Comparison of ENCODE assay signal across 16 mouse cellular contexts in the genomic region with DNA sequence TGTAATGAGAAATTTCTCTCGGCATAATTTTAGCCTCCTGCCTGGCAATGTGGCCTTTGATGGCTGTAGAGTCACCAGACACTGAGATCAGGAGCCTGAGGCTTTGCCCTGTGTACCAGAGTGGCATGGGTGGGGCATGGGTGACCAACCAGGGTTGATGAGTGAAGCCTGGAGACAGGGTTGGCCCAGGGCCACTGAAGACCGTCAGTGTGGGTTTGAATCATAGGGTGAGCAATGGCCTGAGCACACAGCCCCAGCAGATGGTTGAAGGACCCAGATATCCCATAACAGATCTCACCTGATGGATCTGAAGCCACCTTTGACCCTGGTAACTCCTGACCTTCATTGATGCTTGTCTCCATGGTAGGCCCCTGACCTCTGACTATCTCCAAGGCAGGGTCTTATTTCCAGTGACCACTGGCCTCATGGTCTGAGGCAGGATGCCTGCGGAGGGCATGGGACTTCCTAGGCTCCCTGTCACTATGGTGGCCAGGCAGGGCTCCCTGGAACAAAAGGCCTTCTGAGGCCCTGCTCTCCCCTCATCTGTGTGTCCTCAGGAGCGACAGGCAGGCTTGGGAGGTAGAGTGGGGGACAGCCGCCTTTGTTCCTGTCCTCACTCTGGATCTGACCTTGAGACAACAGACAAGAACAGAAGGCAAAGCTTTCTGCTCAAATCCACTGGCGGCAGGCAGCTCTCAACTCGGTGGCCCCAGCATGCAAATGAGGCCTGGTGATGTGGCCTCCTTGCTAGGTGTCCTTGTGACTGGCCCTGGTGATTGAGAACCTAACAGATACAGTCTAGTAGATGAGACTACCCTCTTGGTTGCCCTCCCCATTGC. TPM values are rescaled to one million over a fixed set of nuclear protein-coding genes. Genes with fewer than 3 reads are reported as not detected.
DNase-seq lines count a peak whose midpoint lies in the region; ATAC-seq lines count a peak whose summit lies in the region.
"Had no signal": no experiment of that assay in that cellular context is flagged by ENCODE, and none has a peak within 500 bp of the region (broad histone marks: within the 10 kb centered on the region; RNA-seq: fewer than 3 reads in every experiment).

No protein-coding gene starts in this region.

- peak overlapping the region; percentile 64 for H3K27ac ChIP-seq in heart, embryonic 13.5 days (replicated peaks)
- no peak overlapping the region for H3K27ac ChIP-seq in liver, embryonic 12.5 days
- H3K27ac ChIP-seq: macrophage had no signal

- H3K27me3 ChIP-seq in heart, embryonic 13.5 days (replicated peaks), result peaks cover 8% of the 10 kb centered on the region
- peaks cover 60% of the 10 kb centered on the region for H3K27me3 ChIP-seq in liver, embryonic 12.5 days (replicated peaks)
- H3K27me3 ChIP-seq: limb, embryonic 13.5 days had no signal

- no peak for ATAC-seq in heart, embryonic 13.5 days (ENCODE audit: extremely low read depth, insufficient number of reproducible peaks, low FRiP score, low TSS enrichment)
- no peak for ATAC-seq in liver, embryonic 12.5 days
- ATAC-seq: activated CD4-positive, CD25-positive, alpha-beta regulatory T cell, adult 4 months had no signal

- no peak for DNase-seq in heart, postnatal 10 days
- peak; percentile 74 for DNase-seq in 3134 (ENCODE audit: extremely low read depth, insufficient read length, low spot score)
- DNase-seq in 3T3-L1 (ENCODE audit: low read depth, low spot score), result peak; percentile 75
- DNase-seq in adrenal gland, postnatal 25 days, result peak; percentile 83
- no peak for DNase-seq in urinary bladder, postnatal 36 days (ENCODE audit: low spot score in 2 of 2)
- DNase-seq in right cerebral cortex, adult 18-20 months, result no peak
- DNase-seq: kidney, adult 11 months; kidney, postnatal 36 days; lung, adult 18-20 months; thymus, adult 2 months had no signal

- 49% methylated on average over 7 of the region's 7 CpGs for WGBS in heart, embryonic 13.5 days
- 60% methylated on average over 7 of the region's 7 CpGs for WGBS in liver, embryonic 12.5 days (ENCODE audit: insufficient replicate concordance)

- no peak overlapping the region for H3K4me2 ChIP-seq in heart, embryonic 13.5 days
- no peak overlapping the region for H3K4me2 ChIP-seq in liver, embryonic 12.5 days
- H3K4me2 ChIP-seq: limb, embryonic 13.5 days had no signal

- intact Hi-C loops in heart, postnatal 10 days (cut with DNase I), result loop anchor here (2.0 to 10.0 kb wide), 3 partner anchors 15 to 195 kb away; partner anchors contain the start of gene Adamtsl5

- H3K9ac ChIP-seq in heart, embryonic 13.5 days, result peak overlapping the region; percentile 42
- no peak overlapping the region for H3K9ac ChIP-seq in liver, embryonic 12.5 days

- H3K36me3 ChIP-seq in heart, embryonic 13.5 days, result 0 out of 2 replicates have a peak, but pooled peaks cover under 1% of the 10 kb centered on the region
- H3K36me3 ChIP-seq in liver, embryonic 12.5 days, result no peaks in the 10 kb centered on the region

- no peaks in the 10 kb centered on the region for H3K9me3 ChIP-seq in heart, embryonic 13.5 days
- no peaks in the 10 kb centered on the region for H3K9me3 ChIP-seq in liver, embryonic 12.5 days (replicated peaks)
- H3K9me3 ChIP-seq: G1E; limb, embryonic 13.5 days had no signal

- no peak overlapping the region for H3K4me3 ChIP-seq in heart, embryonic 13.5 days
- H3K4me3 ChIP-seq in liver, embryonic 12.5 days, result no peak overlapping the region
- H3K4me3 ChIP-seq: limb, embryonic 13.5 days had no signal

- H3K4me1 ChIP-seq in heart, embryonic 13.5 days, result peaks cover 39% of the 10 kb centered on the region
- peaks cover 41% of the 10 kb centered on the region for H3K4me1 ChIP-seq in liver, embryonic 12.5 days

RNA-seq across cellular contexts. Expression of gene Efna2, which starts 1.6 kb away (rescaled TPM):
- 8.5 and 10.6 TPM in 2 replicates for polyA plus RNA-seq in heart, embryonic 13.5 days (2015; fragmentation: Nextera tagmentation; extraction: Ambion mirVana)
- total RNA-seq in heart, postnatal 10 days (2021), result 1 to 10 TPM; 1.4 to 1.7 TPM
- 2.7 and 5.2 TPM in 2 replicates for total RNA-seq in adrenal gland, postnatal 25 days (2021)
- 3.1 and 3.4 TPM in 2 replicates for polyA plus RNA-seq in liver, embryonic 12.5 days (2016; fragmentation: Nextera tagmentation; extraction: Ambion mirVana)
- total RNA-seq: G1E had no signal
- polyA plus RNA-seq: activated CD4-positive, CD25-positive, alpha-beta regulatory T cell, adult 4 months had no signal

RNA-seq across cellular contexts. Expression of gene 1600002K03Rik, which starts 4.9 kb away (rescaled TPM):
- 10.4 and 13.1 TPM in 2 replicates for polyA plus RNA-seq in heart, embryonic 13.5 days (2015; fragmentation: Nextera tagmentation; extraction: Ambion mirVana)
- total RNA-seq in heart, postnatal 10 days (2021), result 1 to 10 TPM; 3.1 to 3.4 TPM
- total RNA-seq in adrenal gland, postnatal 25 days (2021), result 15.6 and 16.7 TPM in 2 replicates
- polyA plus RNA-seq in liver, embryonic 12.5 days (2016; fragmentation: Nextera tagmentation; extraction: Ambion mirVana), result 14.0 and 16.4 TPM in 2 replicates

RNA-seq across cellular contexts. Expression of gene Cirbp, which starts 11.9 kb away (rescaled TPM):
- 87.9 and 96.4 TPM in 2 replicates for polyA plus RNA-seq in heart, embryonic 13.5 days (2015; fragmentation: Nextera tagmentation; extraction: Ambion mirVana)
- total RNA-seq in heart, postnatal 10 days (2021), result 100 to 1,000 TPM; 113 to 134 TPM
- 49.9 and 142 TPM in 2 replicates for total RNA-seq in adrenal gland, postnatal 25 days (2021)
- polyA plus RNA-seq in liver, embryonic 12.5 days (2016; fragmentation: Nextera tagmentation; extraction: Ambion mirVana), result 22.1 and 27.3 TPM in 2 replicates

RNA-seq across cellular contexts. Expression of gene Midn, which starts 29.6 kb away (rescaled TPM):
- polyA plus RNA-seq in heart, embryonic 13.5 days (2015; fragmentation: Nextera tagmentation; extraction: Ambion mirVana), result 15.6 and 15.7 TPM in 2 replicates
- total RNA-seq in heart, postnatal 10 days (2021), result 100 to 1,000 TPM; 132 to 190 TPM
- total RNA-seq in adrenal gland, postnatal 25 days (2021), result 74.1 and 97.4 TPM in 2 replicates
- polyA plus RNA-seq in liver, embryonic 12.5 days (2016; fragmentation: Nextera tagmentation; extraction: Ambion mirVana), result 5.7 and 6.3 TPM in 2 replicates

RNA-seq across cellular contexts. Expression of gene Cbarp, which starts 37.0 kb away (rescaled TPM):
- 1.6 and 2.5 TPM in 2 replicates for polyA plus RNA-seq in heart, embryonic 13.5 days (2015; fragmentation: Nextera tagmentation; extraction: Ambion mirVana)
- 1 to 10 TPM; 3.2 to 4.1 TPM for total RNA-seq in heart, postnatal 10 days (2021)
- total RNA-seq in adrenal gland, postnatal 25 days (2021), result 45.4 and 67.9 TPM in 2 replicates
- polyA plus RNA-seq in liver, embryonic 12.5 days (2016; fragmentation: Nextera tagmentation; extraction: Ambion mirVana), result 0.94 and 0.96 TPM in 2 replicates

Comparison
In these comparisons a context has a peak if more than half of its experiments do, and no peak if none do; other contexts are left out.
1. DNase-seq: peak in 3134 (single experiment), 3T3-L1 (single experiment) and adrenal gland, postnatal 25 days (single experiment); none in heart, postnatal 10 days (0 of 2), urinary bladder, postnatal 36 days (0 of 2) and right cerebral cortex, adult 18-20 months (single experiment).